Mouse (Mus musculus) CH12.LX (cell line): Measurements from ENCODE around the gene Pgap1.

Experiments
- EP300 ChIP-seq: IDR thresholded peaks from 2 replicates; pipeline ENCODE4 v1.6.1; 2011; ENCODE audit warnings: low read length, improper control_type of control experiment
- TBP ChIP-seq: conservative IDR thresholded peaks from 2 replicates; pipeline ENCODE4 v1.6.1; 2011; ENCODE audit warnings: low read depth, low read length, improper control_type of control experiment
- USF2 ChIP-seq: conservative IDR thresholded peaks from 2 replicates; pipeline ENCODE4 v1.6.1; 2011; ENCODE audit warnings: low read depth, low read length, improper control_type of control experiment
- ZKSCAN1 ChIP-seq: IDR thresholded peaks from 2 replicates; pipeline ENCODE4 v1.6.1; 2012; ENCODE audit warnings: low read depth, inconsistent platforms, low read length, improper control_type of control experiment, borderline replicate concordance

GRCm38 (mm10) chr1:54452116-54452515 lies 105.4 kb downstream of the Pgap1 start:
- no peak for TF ChIP-seq TBP
- no peak for TF ChIP-seq USF2
- no peak for TF ChIP-seq EP300
- TF ChIP-seq ZKSCAN1, result no peak
